Mouse (Mus musculus) adrenal gland, adult 8-10 months (tissue): Measurements from ENCODE around the gene Mgl2. TPM values are rescaled to one million over a fixed set of nuclear protein-coding genes. Genes with fewer than 3 reads are reported as not detected.

Experiments
- DNase-seq: peaks from one replicate; pipeline ENCODE4 v3.0.0; 2022
- total RNA-seq, 4 experiments: library from RNA; stranded (reverse); gene quantifications; 2 replicates each; pipeline ENCODE4 v1.2.4; 2022

The Mgl2 gene
- total RNA-seq, 4 experiments from 2014 or later, result 3.1 to 6.9 (median 4.2) TPM

DNA sequence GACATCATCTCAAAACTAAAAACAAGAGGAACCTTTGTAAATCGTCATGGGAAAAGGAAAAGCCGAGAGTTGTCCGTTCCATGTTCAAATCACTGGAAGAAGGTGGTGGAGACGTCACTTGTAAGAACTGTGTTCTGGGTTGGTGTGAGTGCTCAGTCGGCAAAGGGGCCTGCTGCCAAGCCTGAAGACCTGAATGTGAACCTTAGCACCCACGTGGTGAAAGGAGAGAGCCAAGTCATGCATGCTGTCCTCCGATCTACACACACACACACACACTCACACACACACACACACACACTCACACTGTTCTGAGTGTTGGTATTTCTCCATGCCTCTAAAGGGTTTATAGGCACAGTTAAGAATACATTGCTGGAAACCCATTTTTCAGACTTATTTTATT lies 41.1 kb downstream of the Mgl2 start:
- DNase-seq, result no peak

DNA sequence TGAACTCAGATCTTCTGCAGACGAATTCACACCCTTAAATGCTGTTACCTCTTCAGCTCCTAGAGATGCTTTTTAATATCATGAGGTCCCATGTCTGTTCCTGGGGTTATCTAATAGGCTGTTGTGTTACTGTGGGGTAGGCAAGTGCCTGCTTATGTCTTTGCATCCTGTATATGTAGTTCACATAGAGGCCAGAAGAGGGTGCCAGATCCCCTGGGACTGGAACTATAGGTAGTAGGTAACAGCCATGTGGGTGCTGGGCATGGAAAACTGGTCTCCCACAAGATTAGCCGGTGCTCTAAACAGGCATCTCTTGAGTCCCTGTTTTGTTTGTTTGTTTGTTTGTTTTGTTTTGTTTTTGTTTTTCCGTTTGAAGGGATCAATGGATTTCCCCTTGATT lies 41.7 kb downstream of the Mgl2 start:
- no peak for DNase-seq

DNA sequence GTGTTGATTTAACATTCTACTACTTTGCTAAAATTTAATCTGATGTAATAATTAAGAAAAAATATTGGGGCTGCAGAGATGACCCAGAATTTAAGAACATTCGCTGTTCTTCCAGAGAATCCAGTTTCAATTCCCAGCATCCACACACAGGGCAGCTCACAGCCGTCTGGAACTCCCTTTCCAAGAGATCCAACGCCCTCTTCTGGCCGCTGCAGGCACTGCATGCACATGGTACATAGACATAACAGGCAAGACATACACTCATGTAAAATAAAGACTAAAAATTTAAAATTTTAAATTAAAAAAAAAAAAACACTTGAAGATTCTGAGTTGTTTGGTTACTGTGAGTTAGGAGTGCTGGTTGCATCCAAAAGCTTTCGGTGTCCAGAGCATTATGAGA lies 42.2 kb downstream of the Mgl2 start:
- DNase-seq, result no peak

DNA sequence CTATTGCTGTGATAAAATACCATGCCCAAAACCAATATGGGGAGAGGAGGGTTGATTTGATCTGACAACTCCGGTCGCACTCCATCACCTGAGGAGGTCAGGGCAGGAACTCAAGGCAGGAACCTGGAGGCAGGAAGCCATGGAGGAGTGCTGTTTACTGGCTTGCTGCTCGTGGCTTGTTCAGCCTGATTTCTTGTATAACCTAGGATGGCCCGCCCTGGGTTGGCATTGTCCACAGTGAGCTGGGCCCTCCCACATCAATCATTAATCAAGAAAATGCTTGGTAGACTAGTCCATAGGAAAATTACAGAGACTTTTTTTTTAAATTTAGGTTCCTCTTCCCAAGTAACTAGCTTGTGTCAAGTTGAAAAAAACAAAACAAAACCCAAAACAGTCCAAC lies 44.4 kb downstream of the Mgl2 start:
- no peak for DNase-seq

DNA sequence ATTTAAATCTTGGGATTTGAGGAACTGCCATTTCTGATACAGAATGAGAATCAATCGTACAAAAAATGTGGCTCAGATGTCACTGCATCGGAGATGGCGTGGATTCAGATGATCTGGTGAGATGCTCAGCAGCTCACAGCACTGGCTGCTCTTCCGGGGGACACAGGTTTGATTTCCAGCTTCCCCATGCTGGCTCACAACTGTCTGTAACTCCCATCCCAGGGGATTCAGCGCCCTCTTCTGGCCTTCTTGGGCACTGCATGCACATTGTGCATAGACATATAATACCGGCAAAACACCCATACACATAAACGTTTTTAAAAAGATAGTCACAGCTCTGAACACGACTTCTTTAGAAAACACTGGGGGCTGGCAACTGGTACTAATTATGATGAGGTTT lies 47.5 kb downstream of the Mgl2 start:
- DNase-seq, result no peak

DNA sequence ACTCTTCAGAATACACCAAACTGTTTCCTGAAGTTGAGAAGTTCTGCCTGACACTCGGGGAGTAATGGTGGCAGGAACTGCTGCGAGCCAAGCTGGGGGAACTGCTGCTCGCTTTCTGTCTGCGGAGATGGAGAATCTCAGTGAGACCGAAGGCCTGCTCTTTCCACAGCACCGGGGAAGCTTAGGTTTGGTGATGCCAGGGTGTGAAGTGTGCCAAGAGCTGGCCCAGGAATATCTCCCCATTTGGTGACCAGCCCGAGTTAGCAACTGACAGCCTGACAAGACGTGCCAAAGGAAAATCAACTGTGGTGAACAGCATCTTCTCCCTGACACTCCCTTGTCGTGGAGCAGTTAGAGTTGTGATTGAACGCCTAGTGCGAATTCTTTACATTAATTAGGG lies 48.2 kb downstream of the Mgl2 start:
- DNase-seq, result no peak

DNA sequence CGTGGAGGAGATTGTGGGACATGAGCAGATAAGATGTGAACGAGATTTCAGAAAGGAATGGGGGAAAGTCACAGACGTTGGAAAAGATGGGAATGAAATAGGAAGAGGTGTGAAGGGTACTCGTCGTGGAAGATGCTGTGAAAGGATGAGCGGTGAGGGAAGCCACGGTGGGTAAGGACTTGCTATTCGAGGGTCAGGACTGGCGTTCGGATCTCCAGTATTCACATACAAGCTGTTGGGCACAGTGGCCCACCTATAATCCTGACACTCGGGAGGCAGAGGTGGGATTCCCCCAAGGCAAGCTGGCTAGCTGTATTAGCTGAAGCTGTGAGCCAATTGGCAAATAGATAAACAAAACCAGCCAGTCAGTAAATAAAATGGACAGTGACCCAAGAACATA lies 48.6 kb downstream of the Mgl2 start:
- no peak for DNase-seq

DNA sequence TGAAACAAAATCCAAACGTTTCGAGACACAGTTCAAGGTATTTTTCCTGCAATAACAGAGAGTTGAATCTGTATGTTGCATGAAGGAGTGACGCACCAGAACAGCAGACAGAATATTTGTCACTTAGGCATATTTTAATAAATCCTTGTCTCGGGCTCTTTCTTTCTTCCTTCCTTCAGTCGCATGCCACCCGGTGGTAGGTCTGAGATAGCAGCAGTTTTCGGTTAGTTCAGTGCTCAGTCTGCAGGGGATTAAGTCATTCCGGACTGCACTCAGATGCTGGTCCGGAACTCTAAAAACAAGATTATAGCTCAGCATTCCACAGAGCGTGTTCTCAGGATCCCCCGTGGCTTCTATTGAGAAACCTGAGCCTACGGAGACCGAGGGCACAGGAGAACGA lies 49.3 kb downstream of the Mgl2 start:
- no peak for DNase-seq

DNA sequence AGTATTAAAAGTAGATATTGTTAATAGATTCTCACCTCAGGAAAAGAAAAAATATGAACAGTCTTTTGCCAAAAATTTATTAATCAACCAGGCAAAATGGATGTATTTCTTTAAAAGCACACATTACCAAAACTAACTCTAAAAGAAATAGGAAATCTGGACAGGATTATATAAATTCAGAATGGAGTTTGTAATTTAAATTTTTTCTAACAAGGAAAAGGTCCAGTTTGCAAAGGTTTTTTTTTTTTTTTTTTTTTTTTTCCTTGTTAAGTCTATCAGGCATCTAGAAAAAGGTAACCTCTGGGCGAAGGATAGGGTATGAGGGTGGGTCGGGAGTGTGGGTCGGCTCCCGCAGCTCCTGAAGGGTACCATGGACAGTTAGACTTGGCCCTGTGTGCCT lies 50.4 kb downstream of the Mgl2 start:
- no peak for DNase-seq

DNA sequence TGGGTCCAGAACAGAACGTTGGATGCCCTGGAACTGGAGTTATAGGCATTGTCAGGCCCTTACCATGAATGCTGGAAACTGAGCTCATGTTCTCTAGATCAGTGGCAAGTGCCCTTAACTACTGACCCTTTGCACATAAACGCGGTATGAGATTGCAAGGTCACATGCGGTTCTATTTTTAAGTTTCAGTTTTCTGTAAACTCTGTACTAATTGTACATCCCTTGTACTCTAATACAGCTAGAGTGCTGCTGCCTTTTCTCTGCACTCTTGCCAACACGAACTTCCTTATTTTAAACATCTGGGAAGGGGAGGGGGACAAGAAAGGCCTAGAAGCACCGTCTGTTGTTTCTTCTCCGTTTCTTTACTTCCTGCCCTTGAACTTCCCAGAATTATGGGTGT lies 55.0 kb downstream of the Mgl2 start:
- DNase-seq, result no peak

Other genes with a start within 250 kb of the Mgl2 start
- gene Kctd11, start 248.9 kb upstream of the Mgl2 start, total RNA-seq, result 1 to 10 TPM; 4.3 to 6.2 (median 5.5) TPM
- 1 to 10 TPM in 2 of 4 experiments, under 1 TPM in 2; 0.31 to 1.9 (median 0.86) TPM for gene Acap1, start 234.8 kb upstream of the Mgl2 start, total RNA-seq
- gene 2810408A11Rik, start 229.3 kb upstream of the Mgl2 start, total RNA-seq, result 1 to 10 TPM in 1 of 4 experiments, under 1 TPM in 3; 0.23 to 2.4 (median 0.71) TPM
- 10 to 100 TPM; 36.4 to 71.4 (median 51.5) TPM for gene Neurl4, start 229.3 kb upstream of the Mgl2 start, total RNA-seq
- gene Gps2, start 216.4 kb upstream of the Mgl2 start, total RNA-seq, result 10 to 100 TPM; 44.0 to 72.7 (median 52.0) TPM
- 100 to 1,000 TPM; 468 to 561 (median 519) TPM for gene Eif5a, start 208.4 kb upstream of the Mgl2 start, total RNA-seq
- gene Ybx2, start 194.5 kb upstream of the Mgl2 start, total RNA-seq, result 10 to 100 TPM in 3 of 4 experiments, 1 to 10 TPM in 1; 6.3 to 13.9 (median 11.8) TPM
- gene Slc2a4, start 182.1 kb upstream of the Mgl2 start, total RNA-seq, result 10 to 100 TPM; 36.5 to 90.1 (median 50.0) TPM
- under 1 TPM in 1 of 4 experiments, not detected in 3; 0.55 TPM for gene Cldn7, start 165.6 kb upstream of the Mgl2 start, total RNA-seq
- gene Ctdnep1, start 149.2 kb upstream of the Mgl2 start, total RNA-seq, result 100 to 1,000 TPM; 109 to 125 (median 120) TPM
- 10 to 100 TPM; 56.9 to 87.4 (median 73.6) TPM for gene Elp5, start 147.8 kb upstream of the Mgl2 start, total RNA-seq
- gene Gabarap, start 139.2 kb upstream of the Mgl2 start, total RNA-seq, result 100 to 1,000 TPM; 369 to 430 (median 397) TPM
- 10 to 100 TPM; 55.7 to 61.0 (median 58.4) TPM for gene Phf23, start 134.6 kb upstream of the Mgl2 start, total RNA-seq
- gene Dvl2, start 129.7 kb upstream of the Mgl2 start, total RNA-seq, result 10 to 100 TPM; 13.4 to 27.1 (median 20.5) TPM
- 100 to 1,000 TPM; 323 to 415 (median 392) TPM for gene Acadvl, start 114.9 kb upstream of the Mgl2 start, total RNA-seq
- gene Dlg4, start 113.4 kb upstream of the Mgl2 start, total RNA-seq, result 10 to 100 TPM; 25.7 to 65.4 (median 45.9) TPM
- under 1 TPM in 3 of 4 experiments, not detected in 1; 0.31 to 0.75 (median 0.38) TPM for gene Asgr1, start 76.2 kb upstream of the Mgl2 start, total RNA-seq
- 1 to 10 TPM in 2 of 4 experiments, under 1 TPM in 2; 0.62 to 2.9 (median 1.1) TPM for gene Asgr2, start 37.7 kb upstream of the Mgl2 start, total RNA-seq
- 1 to 10 TPM; 3.3 to 7.3 (median 5.4) TPM for gene Clec10a, start 25.9 kb downstream of the Mgl2 start, total RNA-seq
- 1 to 10 TPM in 2 of 4 experiments, under 1 TPM in 2; 0.23 to 2.0 (median 0.86) TPM for gene Slc16a11, start 82.4 kb downstream of the Mgl2 start, total RNA-seq
- gene Slc16a13, start 90.7 kb downstream of the Mgl2 start, total RNA-seq, result 1 to 10 TPM; 4.4 to 9.4 (median 6.6) TPM
- gene Bcl6b, start 99.5 kb downstream of the Mgl2 start, total RNA-seq, result 10 to 100 TPM in 2 of 4 experiments, 1 to 10 TPM in 2; 6.4 to 25.1 (median 10.5) TPM
- 10 to 100 TPM; 38.2 to 52.6 (median 44.5) TPM for gene 0610010K14Rik, start 107.6 kb downstream of the Mgl2 start, total RNA-seq
- gene Gm21988, start 109.5 kb downstream of the Mgl2 start, total RNA-seq, result 1 to 10 TPM; 3.9 to 6.7 (median 5.3) TPM
- 100 to 1,000 TPM; 152 to 326 (median 207) TPM for gene Rnasek, start 109.5 kb downstream of the Mgl2 start, total RNA-seq
- gene Alox12, start 125.0 kb downstream of the Mgl2 start, total RNA-seq, result 1 to 10 TPM; 1.0 to 2.1 (median 1.7) TPM
- gene Alox12e, start 192.3 kb downstream of the Mgl2 start, total RNA-seq, result not detected
- 1 to 10 TPM in 3 of 4 experiments, under 1 TPM in 1; 0.91 to 4.7 (median 3.3) TPM for gene Alox15, start 221.7 kb downstream of the Mgl2 start, total RNA-seq